8 mouse cellular contexts compared by ENCODE assay signal in genomic region chr6:72711508-72712081, GRCm38 (mm10).
A peak's percentile ranks its signal among the peaks of the same experiment; 100 is the strongest.
DNase-seq lines count a peak whose midpoint lies in the region; ATAC-seq and TF ChIP-seq lines count a peak whose summit lies in the region.

No protein-coding gene starts in this region.

- peak; percentile 81 for DNase-seq in lung, embryonic 14.5 days
- DNase-seq in lung, adult 2 months, result no peak
- peak; percentile 11 for DNase-seq in left cerebral cortex, adult 11 months (ENCODE audit: low spot score)
- DNase-seq in thymus, adult 18-20 months, result no peak
- no peak for DNase-seq in thymus, postnatal 14 days
- no peak for DNase-seq in adrenal gland, adult 8-10 months

- no peak overlapping the region for H3K9ac ChIP-seq in lung, embryonic 14.5 days
- H3K9ac ChIP-seq in forebrain, embryonic 12.5 days, result no peak overlapping the region
- no peak overlapping the region for H3K9ac ChIP-seq in neural tube, embryonic 13.5 days

- H3K27ac ChIP-seq in lung, embryonic 14.5 days (ENCODE audit: low read depth), result peak overlapping the region; percentile 51
- H3K27ac ChIP-seq in forebrain, embryonic 12.5 days, result peak overlapping the region; percentile 82
- H3K27ac ChIP-seq in neural tube, embryonic 13.5 days (replicated peaks), result peak overlapping the region; percentile 74

- H3K4me1 ChIP-seq in lung, embryonic 14.5 days (ENCODE audit: insufficient read depth), result peaks cover 19% of the 10 kb centered on the region
- peaks cover 19% of the 10 kb centered on the region for H3K4me1 ChIP-seq in lung, adult 2 months (ENCODE audit: control insufficient read depth, insufficient read depth, low read length)
- H3K4me1 ChIP-seq in forebrain, embryonic 12.5 days, result peaks cover 43% of the 10 kb centered on the region
- H3K4me1 ChIP-seq in neural tube, embryonic 13.5 days (replicated peaks), result peaks cover 44% of the 10 kb centered on the region

- TF ChIP-seq POLR2A in lung, adult 2 months (IDR thresholded peaks at IDR 0.05; ENCODE audit: borderline replicate concordance, extremely low read depth, low read depth, low read length), result no peak

- no peak for TF ChIP-seq CTCF in lung, embryonic 14.5 days (IDR thresholded peaks at IDR 0.05; ENCODE audit: low read depth)
- TF ChIP-seq CTCF in lung, adult 2 months (IDR thresholded peaks at IDR 0.05; ENCODE audit: insufficient read depth, low read length), result no peak

- WGBS in lung, embryonic 14.5 days, result 18% methylated on average over 8 of the region's 8 CpGs
- 23% methylated on average over 8 of the region's 8 CpGs for WGBS in lung, adult 2 months
- 2% methylated on average over 8 of the region's 8 CpGs for WGBS in forebrain, embryonic 12.5 days
- 3% methylated on average over 8 of the region's 8 CpGs for WGBS in neural tube, embryonic 13.5 days

- peak; percentile 89 for ATAC-seq in lung, embryonic 14.5 days (ENCODE audit: insufficient read depth)
- ATAC-seq in forebrain, embryonic 12.5 days (ENCODE audit: low FRiP score), result peak; percentile 87
- peak; percentile 94 for ATAC-seq in neural tube, embryonic 13.5 days (ENCODE audit: low read depth)

- no peak overlapping the region for H3K4me3 ChIP-seq in lung, embryonic 14.5 days (ENCODE audit: low read depth, low read length)
- H3K4me3 ChIP-seq in lung, adult 2 months (replicated peaks; ENCODE audit: extremely low read depth, low read depth, low read length), result no peak overlapping the region
- H3K4me3 ChIP-seq in forebrain, embryonic 12.5 days (replicated peaks), result no peak overlapping the region
- H3K4me3 ChIP-seq in neural tube, embryonic 13.5 days, result no peak overlapping the region

- no peaks in the 10 kb centered on the region for H3K27me3 ChIP-seq in lung, embryonic 14.5 days (ENCODE audit: insufficient read depth, low read length)
- peaks cover 9% of the 10 kb centered on the region; the same call in 1 of the 2 replicates for H3K27me3 ChIP-seq in forebrain, embryonic 12.5 days
- peaks cover 23% of the 10 kb centered on the region for H3K27me3 ChIP-seq in neural tube, embryonic 13.5 days

- no peak overlapping the region for H3K4me2 ChIP-seq in lung, embryonic 14.5 days
- peak overlapping the region; percentile 24 for H3K4me2 ChIP-seq in forebrain, embryonic 12.5 days
- H3K4me2 ChIP-seq in neural tube, embryonic 13.5 days, result no peak overlapping the region

- H3K36me3 ChIP-seq in lung, embryonic 14.5 days (ENCODE audit: insufficient read depth), result no peaks in the 10 kb centered on the region
- no peaks in the 10 kb centered on the region for H3K36me3 ChIP-seq in forebrain, embryonic 12.5 days (replicated peaks)
- no peaks in the 10 kb centered on the region for H3K36me3 ChIP-seq in neural tube, embryonic 13.5 days

- H3K9me3 ChIP-seq in lung, embryonic 14.5 days (ENCODE audit: low read depth, low read length), result no peaks in the 10 kb centered on the region
- no peaks in the 10 kb centered on the region for H3K9me3 ChIP-seq in forebrain, embryonic 12.5 days
- no peaks in the 10 kb centered on the region for H3K9me3 ChIP-seq in neural tube, embryonic 13.5 days

Comparison
In these comparisons a context has a peak if more than half of its experiments do, and no peak if none do; other contexts are left out.
1. DNase-seq: peak in lung, embryonic 14.5 days (single experiment) and left cerebral cortex, adult 11 months (single experiment); none in lung, adult 2 months (single experiment), thymus, adult 18-20 months (0 of 2), thymus, postnatal 14 days (single experiment) and adrenal gland, adult 8-10 months (single experiment).
2. Peak in every context shown above with its lines, with median percentiles within 50 percentile points of each other: ATAC-seq and H3K27ac ChIP-seq.